Mouse (Mus musculus): ENCODE results near the gene D230025D16Rik.
"Not testable (repeated sequence)": the region's sequence is repeated elsewhere in the genome, so short reads cannot be mapped to it uniquely, and the experiment has no call there.

D230025D16Rik gene

DNA sequence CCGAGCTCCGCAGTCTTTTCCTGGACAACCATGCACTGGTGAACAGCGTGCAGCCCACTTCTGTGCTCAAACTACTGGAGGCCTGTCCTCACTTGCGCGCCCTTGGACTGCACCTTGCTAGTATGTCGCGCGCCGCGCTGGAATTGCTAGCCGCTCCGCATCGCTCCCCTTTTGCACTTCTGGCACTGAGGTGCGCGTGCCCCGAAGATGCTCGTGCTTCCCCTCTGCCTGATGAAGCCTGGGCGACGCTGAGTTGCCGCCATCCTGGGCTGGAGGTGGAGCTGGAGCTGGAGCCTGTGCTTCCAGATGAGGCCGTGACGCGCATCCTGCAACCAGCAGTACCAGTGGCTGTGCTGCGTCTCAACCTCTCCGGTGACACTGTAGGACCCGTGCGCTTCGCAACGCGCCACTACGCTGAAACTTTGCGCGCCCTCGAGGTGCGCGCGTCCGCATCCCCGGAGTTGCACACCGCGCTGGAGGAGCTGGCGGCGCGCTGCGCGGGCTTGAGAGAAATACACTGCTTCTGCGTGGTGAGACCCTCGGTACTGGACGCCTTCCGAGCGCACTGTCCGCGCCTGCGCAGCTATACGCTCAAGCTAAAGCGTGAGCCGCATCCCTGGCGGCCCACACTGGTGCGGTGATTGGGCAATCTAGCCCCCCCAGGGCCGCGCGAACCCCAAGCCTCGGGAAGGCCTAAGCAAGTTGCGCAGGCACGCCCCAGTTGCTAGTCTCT, 43.6 kb downstream of the D230025D16Rik start:
- peak; percentile 76 for DNase-seq (ENCODE audit: low read depth, low spot score)

- no peak for DNase-seq (ENCODE audit: low read depth, low spot score)
Measured at GRCm38 (mm10) chr8:105269075-105269458, 44.1 kb downstream of the D230025D16Rik start.

- DNase-seq (ENCODE audit: low read depth, low spot score), result no peak
Measured at GRCm38 (mm10) chr8:105269461-105269947, 44.6 kb downstream of the D230025D16Rik start, which contains the start of gene Hsf4. TSS of gene Hsf4 (plus strand) at chr8:105269801.

DNA sequence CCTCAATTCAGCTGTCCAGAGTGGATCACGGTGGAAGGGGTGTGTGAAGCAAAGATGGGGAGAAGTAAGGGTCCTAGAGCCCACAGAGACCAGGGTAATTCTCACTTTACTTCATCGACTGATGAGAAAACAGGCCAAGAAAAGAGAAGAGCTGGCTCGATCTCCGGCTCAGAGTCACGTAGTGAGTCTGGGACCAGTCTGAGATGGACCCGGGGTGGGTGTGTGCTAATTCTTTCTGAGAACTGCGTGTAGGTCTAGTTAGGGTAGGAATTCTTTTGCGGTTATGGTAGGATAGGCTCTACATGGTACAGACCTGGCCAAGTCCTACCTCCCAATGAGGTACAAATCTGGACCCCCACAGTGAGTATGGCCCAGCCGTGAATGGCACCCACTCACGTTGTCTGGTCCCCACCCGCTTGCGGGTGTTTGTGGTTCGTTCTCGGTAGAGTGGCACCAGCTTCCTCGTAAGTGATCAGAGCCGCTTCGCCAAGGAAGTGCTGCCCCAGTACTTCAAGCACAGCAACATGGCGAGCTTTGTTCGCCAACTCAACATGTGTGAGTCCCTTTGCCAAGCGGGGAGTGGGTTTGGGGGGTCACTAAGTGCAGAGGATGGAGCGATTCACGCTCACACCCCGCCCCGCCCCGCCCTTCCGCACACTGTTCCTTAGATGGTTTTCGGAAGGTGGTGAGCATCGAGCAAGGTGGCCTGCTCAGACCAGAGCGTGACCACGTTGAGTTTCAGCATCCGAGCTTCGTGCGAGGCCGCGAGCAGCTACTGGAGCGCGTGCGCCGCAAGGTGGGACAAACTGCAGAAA, 45.4 kb downstream of the D230025D16Rik start:
- no peak for DNase-seq (ENCODE audit: low read depth, low spot score)

DNA sequence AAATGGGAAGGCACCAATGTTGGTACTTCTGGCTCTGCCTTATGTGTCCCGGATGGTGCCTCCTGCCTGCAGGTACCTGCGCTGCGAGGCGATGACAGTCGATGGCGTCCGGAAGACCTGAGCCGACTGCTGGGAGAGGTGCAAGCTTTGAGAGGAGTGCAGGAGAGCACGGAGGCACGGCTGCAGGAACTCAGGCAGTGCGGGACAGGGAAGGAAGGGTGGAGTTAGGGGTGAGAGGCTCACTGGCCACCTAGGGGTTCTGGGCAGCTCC, 45.9 kb downstream of the D230025D16Rik start:
- no peak for DNase-seq (ENCODE audit: low read depth, low spot score)

DNA sequence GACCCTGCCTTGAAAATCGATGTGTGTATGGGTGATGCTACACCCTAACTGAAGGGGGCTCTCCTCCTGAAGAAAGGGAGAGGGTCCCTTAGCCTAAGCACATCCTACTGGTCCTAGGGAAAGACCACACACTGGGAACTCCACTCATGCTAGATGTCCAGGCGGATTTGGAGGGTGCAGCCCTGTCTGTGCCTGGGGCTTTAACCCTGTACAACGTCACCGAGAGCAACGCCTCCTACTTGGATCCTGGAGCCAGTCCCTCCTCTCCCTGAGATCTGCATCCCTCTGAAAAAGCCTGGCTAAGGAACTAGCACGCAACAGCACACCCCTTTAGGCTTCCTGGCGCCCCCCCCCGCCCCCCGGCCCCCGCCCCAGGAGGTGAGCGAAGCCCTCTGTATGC, 50.4 kb downstream of the D230025D16Rik start:
- no peak for DNase-seq (ENCODE audit: low read depth, low spot score)

DNA sequence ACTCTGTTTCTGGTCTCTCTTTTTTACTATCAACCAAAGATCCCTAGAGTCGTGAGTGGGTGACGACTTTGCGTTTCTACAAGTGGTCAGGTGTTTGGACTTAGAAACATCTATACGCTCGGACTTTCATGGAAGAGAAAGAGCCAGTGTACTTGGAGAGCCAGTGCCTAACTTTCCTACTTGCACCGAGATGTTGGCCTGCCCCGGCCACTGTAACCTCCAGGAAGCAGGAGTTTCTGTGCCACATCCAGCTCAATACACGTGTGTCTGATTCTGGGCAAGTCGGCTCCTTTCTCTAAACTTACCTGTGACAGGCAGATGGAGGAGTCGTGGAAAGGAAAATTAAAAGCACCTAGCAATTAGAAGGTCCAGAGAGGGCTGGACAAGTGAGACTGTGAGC, 50.9 kb downstream of the D230025D16Rik start, which contains the start of gene Nol3:
Gene Nol3, plus strand, starts transcription at position 301 of the 400 bp plus-strand sequence.
- no peak for DNase-seq (ENCODE audit: low read depth, low spot score)

DNA sequence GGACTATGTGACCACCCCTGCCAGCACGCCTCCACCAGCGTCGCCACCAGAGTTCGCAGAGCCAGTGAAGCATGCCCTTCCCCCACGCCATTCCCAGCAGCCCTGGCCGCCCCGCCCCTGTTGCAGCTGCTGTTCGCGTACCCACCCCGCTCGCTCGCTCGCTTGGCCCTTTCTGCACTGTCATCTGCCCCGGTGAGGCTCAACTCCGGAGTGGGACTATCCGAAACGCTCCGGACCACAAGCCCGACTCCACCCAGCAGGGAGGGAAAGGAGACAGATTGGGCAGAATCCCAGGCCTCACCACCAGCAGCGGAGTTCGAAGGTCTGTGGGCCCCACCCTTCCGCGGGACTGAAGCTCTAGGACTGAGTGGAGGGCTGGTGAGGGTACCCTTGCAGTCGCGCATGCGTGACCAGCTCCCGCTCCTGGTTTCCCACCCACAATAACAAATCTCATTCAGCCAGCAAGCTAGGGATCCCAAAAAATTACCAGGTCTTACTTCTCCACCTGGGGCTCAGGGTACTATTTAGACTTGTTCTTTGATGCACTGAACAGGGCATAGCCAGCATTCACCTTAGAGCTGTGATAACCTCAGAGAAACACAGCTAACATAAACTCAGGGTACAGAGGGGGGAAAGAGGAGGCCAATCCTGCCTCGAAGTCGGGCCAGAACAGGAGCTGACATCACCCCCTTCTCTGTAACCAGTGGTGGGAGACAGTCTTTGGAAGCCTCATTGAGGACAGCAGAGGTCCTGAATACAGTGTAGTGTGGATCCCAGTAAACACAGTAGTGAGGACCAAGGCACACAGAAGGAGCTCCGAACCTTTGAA, 51.6 kb downstream of the D230025D16Rik start:
- DNase-seq (ENCODE audit: low read depth, low spot score), result no peak

DNA sequence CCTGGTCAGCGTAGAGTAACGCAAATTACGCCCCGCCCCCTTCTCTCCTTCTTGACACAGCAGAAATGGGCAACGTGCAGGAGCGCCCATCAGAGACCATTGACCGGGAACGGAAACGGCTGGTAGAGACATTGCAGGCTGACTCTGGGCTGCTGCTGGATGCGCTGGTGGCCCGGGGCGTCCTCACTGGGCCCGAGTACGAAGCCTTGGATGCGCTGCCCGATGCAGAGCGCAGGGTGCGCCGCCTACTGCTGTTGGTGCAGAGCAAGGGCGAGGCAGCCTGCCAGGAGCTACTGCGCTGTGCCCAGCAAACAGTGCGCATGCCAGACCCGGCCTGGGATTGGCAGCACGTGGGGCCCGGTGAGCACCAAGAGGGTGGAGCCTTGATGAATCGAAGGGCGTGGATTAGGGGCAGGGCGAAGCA, 54.0 kb downstream of the D230025D16Rik start:
- DNase-seq (ENCODE audit: low read depth, low spot score), result no peak

DNA sequence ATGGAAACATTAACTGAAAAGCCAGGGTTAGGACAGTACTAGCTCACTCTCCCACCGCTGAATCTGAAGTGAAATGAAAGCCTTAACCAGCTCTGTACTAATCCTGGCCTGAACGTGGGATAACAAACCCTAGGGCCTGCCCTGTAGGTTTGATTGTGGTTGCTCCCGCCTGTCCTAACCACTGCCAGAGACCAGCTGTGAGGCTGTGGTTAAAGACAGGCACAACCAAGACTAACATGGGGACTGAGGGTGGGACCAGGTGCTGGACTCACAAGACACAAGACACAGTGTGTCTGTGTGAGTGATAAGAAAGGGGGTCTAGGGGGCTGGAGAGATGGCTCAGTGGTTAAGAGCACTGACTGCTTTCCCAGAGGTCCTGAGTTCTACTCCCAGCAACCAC, 55.6 kb downstream of the D230025D16Rik start:
- DNase-seq (ENCODE audit: low read depth, low spot score), result no peak

- no peak for DNase-seq (ENCODE audit: low read depth, low spot score)
Measured at GRCm38 (mm10) chr8:105281821-105282220, 56.9 kb downstream of the D230025D16Rik start.

GRCm38 (mm10) chr8:105282239-105282638, 57.3 kb downstream of the D230025D16Rik start:
- DNase-seq (ENCODE audit: low read depth, low spot score), result no peak

- DNase-seq (ENCODE audit: low read depth, low spot score), result peak; percentile 48
Measured at GRCm38 (mm10) chr8:105283074-105283473, 58.1 kb downstream of the D230025D16Rik start.

DNA sequence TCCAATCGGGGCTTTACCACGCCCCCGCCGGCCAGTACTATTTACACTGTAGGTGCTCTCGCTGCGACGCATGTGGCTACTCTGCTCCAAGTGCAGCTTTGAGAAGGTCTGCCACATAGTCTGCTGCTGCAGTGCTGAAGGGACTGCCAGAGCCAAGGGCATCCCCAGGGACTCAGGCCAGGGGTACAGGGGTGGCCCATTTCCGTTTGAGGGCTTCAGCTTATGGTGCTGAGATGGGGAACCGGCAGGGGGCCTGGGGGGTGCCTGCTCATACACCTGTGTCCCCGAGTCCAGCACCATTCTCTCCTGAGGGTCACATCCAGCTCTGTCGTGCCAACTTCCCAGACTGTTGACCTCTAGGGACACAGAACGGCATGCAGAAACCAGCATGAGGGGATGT, 60.6 kb downstream of the D230025D16Rik start:
- DNase-seq (ENCODE audit: low read depth, low spot score), result no peak

DNA sequence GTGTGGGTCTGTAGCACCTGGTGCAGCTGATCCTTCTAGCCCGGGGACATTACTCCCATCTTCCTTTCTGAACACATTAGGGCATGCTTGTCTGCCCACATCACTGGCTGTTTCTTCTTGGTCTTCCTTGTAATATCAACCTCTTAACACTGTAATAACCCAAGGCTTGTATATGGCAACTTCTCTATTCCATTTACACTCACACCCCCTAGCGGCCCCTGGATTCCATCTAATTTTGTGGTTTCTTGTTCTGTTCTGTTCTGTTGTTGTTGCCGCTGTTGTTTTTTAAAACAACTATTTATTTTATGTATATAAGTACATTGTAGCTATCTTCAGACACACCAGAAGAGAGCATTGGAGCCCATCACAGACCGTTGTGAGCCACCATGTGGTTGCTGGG, 62.0 kb downstream of the D230025D16Rik start:
- no peak for DNase-seq (ENCODE audit: low read depth, low spot score)

GRCm38 (mm10) chr8:105288231-105288630, 63.3 kb downstream of the D230025D16Rik start:
- no peak for DNase-seq (ENCODE audit: low read depth, low spot score)

- peak; percentile 97 for DNase-seq (ENCODE audit: low read depth, low spot score)
Measured at GRCm38 (mm10) chr8:105288958-105289732, 64.2 kb downstream of the D230025D16Rik start.

- DNase-seq (ENCODE audit: low read depth, low spot score), result peak; percentile 57
Measured at GRCm38 (mm10) chr8:105289805-105290460, 65.0 kb downstream of the D230025D16Rik start, which contains the start of gene 4931428F04Rik. TSS of gene 4931428F04Rik (minus strand) at chr8:105289864.

DNA sequence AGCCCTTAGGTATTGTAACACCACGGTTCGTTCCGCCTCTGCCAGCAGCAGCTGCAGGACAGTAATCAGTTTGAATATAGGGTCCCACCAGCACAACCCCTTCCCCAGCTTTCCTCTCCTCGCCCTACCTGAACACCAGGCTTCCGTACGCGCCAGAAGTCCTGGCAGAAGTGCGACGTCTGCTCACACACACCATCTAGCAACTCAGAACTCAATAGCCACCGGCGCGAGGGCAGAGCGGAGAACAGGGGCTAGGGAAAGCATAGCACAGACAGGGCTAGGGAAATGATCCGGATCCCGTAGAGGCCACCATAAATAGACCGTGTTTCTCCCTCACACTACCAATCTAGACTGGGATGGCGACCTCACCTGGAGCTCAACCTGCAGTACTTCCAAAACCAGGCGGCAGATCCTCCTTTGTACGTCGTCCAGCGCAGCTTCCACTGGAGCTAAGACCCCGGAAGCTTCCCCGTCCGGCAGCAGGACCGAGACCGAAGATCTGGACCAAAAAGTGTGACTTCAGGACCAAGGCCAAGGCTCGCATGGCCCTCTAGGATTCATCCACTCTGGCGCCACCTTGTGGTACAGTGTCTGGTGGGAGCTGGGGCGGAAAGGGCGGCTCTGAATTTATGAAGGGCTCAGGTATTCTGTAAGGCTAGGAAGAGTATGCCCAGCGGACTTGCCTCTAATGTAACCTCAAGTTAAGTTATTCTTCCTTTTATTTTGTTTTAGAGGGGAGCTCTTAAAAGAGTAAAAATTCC, 65.8 kb downstream of the D230025D16Rik start:
- DNase-seq (ENCODE audit: low read depth, low spot score), result peak; percentile 94

GRCm38 (mm10) chr8:105291364-105291763, 66.4 kb downstream of the D230025D16Rik start:
- not testable (repeated sequence) for DNase-seq (ENCODE audit: low read depth, low spot score)
